Mouse (Mus musculus) testis, postnatal 14 days (tissue): ENCODE data around the gene Stk11.
A peak's percentile ranks its signal among the peaks of the same experiment; 100 is the strongest.

Experiments used
- DNase-seq: peaks from one replicate; pipeline ENCODE4 v3.0.0; 2021; ENCODE audit warnings: low spot score

The Stk11 gene

GRCm38 (mm10) chr10:80131316-80131951 lies 15.8 kb downstream of the Stk11 start:
- peak; percentile 62 for DNase-seq

- DNase-seq: peak; percentile 27
Observed at GRCm38 (mm10) chr10:80131952-80132350, 16.3 kb downstream of the Stk11 start.

GRCm38 (mm10) chr10:80133226-80133849 lies 17.7 kb downstream of the Stk11 start:
- DNase-seq: no peak

- no peak for DNase-seq
Observed at GRCm38 (mm10) chr10:80134421-80134820, 18.8 kb downstream of the Stk11 start.

- no peak for DNase-seq
Observed at GRCm38 (mm10) chr10:80135161-80135560, 19.6 kb downstream of the Stk11 start.

GRCm38 (mm10) chr10:80135641-80136040 lies 20.0 kb downstream of the Stk11 start:
- no peak for DNase-seq

- no peak for DNase-seq
Observed at GRCm38 (mm10) chr10:80136179-80136951, 20.8 kb downstream of the Stk11 start.

- no peak for DNase-seq
Observed at GRCm38 (mm10) chr10:80136952-80137625, 21.5 kb downstream of the Stk11 start.

GRCm38 (mm10) chr10:80137626-80138552 lies 22.3 kb downstream of the Stk11 start:
- DNase-seq: no peak

- peak; percentile 69 for DNase-seq
Observed at GRCm38 (mm10) chr10:80138553-80139438, 23.2 kb downstream of the Stk11 start, which contains the start of gene Atp5d. Gene Atp5d (plus strand): TSS chr10:80138632.

- DNase-seq: no peak
Observed at GRCm38 (mm10) chr10:80139439-80139775, 23.8 kb downstream of the Stk11 start.

GRCm38 (mm10) chr10:80139975-80140665 lies 24.5 kb downstream of the Stk11 start:
- no peak for DNase-seq

GRCm38 (mm10) chr10:80140666-80141035 lies 25.0 kb downstream of the Stk11 start, which contains the start of gene Cbarp:
Gene Cbarp (minus strand): TSS chr10:80140835.
- no peak for DNase-seq

GRCm38 (mm10) chr10:80141243-80141642 lies 25.6 kb downstream of the Stk11 start:
- DNase-seq: peak; percentile 93

- peak; percentile 95 for DNase-seq
Observed at GRCm38 (mm10) chr10:80141786-80142529, 26.4 kb downstream of the Stk11 start.

- no peak for DNase-seq
Observed at GRCm38 (mm10) chr10:80142530-80142925, 26.9 kb downstream of the Stk11 start.

GRCm38 (mm10) chr10:80143664-80144063 lies 28.1 kb downstream of the Stk11 start:
- no peak for DNase-seq

GRCm38 (mm10) chr10:80144159-80144558 lies 28.6 kb downstream of the Stk11 start:
- DNase-seq: no peak
